Mouse (Mus musculus) liver, postnatal 0 days (tissue): ENCODE measurements around the gene Trim15. TPM values are rescaled to one million over a fixed set of nuclear protein-coding genes. Genes with fewer than 3 reads are reported as not detected.

ENCODE experiments used
- ATAC-seq: fragments of 200-750 bp; cut with Nextera tagmentation; 2 replicates; pipeline ENCODE4 v1.8.0; 2017; ENCODE audit warnings: mild to moderate bottlenecking, moderate library complexity
- DNase-seq: peaks from one replicate; pipeline ENCODE4 v3.0.0-alpha.2; 2016
- H3K27ac ChIP-seq: fragments of 300-500 bp; sonication (generic); 2 replicates; pipeline ENCODE4 v1.5.1; 2014; ENCODE audit warnings: antibody characterized with exemption, moderate library complexity, mild to moderate bottlenecking, low read depth
- H3K27me3 ChIP-seq: fragments of 300-500 bp; sonication (generic); 2 replicates; pipeline ENCODE4 v1.6.1; 2014; ENCODE audit warnings: low read length, control low read depth, mixed read lengths; ENCODE audit not compliant: insufficient read depth
- H3K36me3 ChIP-seq: fragments of 300-500 bp; sonication (generic); replicated peaks from 2 replicates; pipeline ENCODE4 v1.6.1; 2014; ENCODE audit warnings: mild to moderate bottlenecking, control low read depth, low read length, moderate library complexity, mixed read lengths; ENCODE audit not compliant: insufficient read depth
- H3K4me1 ChIP-seq: fragments of 300-500 bp; sonication (generic); 2 replicates; pipeline ENCODE4 v1.6.1; 2014; ENCODE audit warnings: antibody characterized with exemption, mild to moderate bottlenecking, control low read depth; ENCODE audit not compliant: insufficient read depth
- H3K4me2 ChIP-seq: fragments of 300-500 bp; sonication (generic); 2 replicates; pipeline ENCODE4 v1.6.1; 2014; ENCODE audit warnings: low read depth, mild to moderate bottlenecking, low read length, moderate library complexity, mixed read lengths
- H3K4me3 ChIP-seq: fragments of 300-500 bp; sonication (generic); 2 replicates; pipeline ENCODE4 v1.5.1; 2014; ENCODE audit warnings: low read depth, low read length
- H3K9ac ChIP-seq: fragments of 300-500 bp; sonication (generic); replicated peaks from 2 replicates; pipeline ENCODE4 v1.6.1; 2014; ENCODE audit warnings: mild to moderate bottlenecking, moderate library complexity
- H3K9me3 ChIP-seq: fragments of 300-500 bp; sonication (generic); 2 replicates; pipeline ENCODE4 v1.6.1; 2016; ENCODE audit warnings: mild to moderate bottlenecking, control low read depth, low read length, mixed read lengths
- CTCF ChIP-seq: sonication (generic); IDR thresholded peaks from 2 replicates; pipeline ENCODE4 v1.5.1; 2016; ENCODE audit warnings: antibody characterized with exemption, low read depth
- EP300 ChIP-seq: IDR thresholded peaks from 2 replicates; pipeline ENCODE4 v1.6.1; 2016; ENCODE audit warnings: antibody characterized with exemption, low read depth, mild to moderate bottlenecking
- WGBS: fragments of 180-500 bp; shearing (Covaris S2); extraction: QIAGEN DNeasy Blood & Tissue Kit; methylation state at CpG from one replicate; pipeline ENCODE4 v1.1.7; 2014; ENCODE audit not compliant: insufficient replicate concordance; 5-methylcytosine and 5-hydroxymethylcytosine counted together
- polyA plus RNA-seq: library from polyadenylated mRNA; unstranded; fragments of >200 nt; fragmentation: Nextera tagmentation; extraction: Ambion mirVana; gene quantifications from 2 replicates; pipeline ENCODE4 v1.2.1, GENCODE M21; 2015

The Trim15 gene
- polyA plus RNA-seq, 1 experiment from 2014 or later: 0.12 TPM

DNA sequence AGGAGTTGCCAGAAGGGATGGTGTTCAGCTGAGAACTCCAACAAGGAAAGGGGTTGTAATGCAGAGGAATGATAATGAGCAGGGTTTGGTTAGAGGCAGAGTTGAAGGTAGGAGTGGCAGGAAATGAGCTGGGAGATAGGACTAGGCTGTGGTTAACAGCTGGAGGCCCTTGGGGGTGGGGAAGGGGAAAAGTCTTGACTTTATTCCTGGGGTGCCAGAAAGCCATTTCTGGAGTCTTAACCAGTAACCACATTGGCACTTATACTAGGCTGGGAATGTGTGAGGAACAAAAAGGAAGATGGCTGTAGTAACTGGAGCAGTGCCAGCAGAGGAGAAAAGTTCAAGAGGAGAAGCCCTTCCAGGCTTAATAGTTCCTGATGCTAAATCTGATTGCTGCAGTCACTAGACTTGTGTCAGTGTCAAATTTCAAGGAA, 22.7 kb downstream of the Trim15 start:
- H3K4me1 ChIP-seq: peaks cover 30% of the 10 kb centered on the region
- DNase-seq (peak; percentile 17), ATAC-seq (peak; percentile 35; the same call in 1 of the 2 replicates)

DNA sequence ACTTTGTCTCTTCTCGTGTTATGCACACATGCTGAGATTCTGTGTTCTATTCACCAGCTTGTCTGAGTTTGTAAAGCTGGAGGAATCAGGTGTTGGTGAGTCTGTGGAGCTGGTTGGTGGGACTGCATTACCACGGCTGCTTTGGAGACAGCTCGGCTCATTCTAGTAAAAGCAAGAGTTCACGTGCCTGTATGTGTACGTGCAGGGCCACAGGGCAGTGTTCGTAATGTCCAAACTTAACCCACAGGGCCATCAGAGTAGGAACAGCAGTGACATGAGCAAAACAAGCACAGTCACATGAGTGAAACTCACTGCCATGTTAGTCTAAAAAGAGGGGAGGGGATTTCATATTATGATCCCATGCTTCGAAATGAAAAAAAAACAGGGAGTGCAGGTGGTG, 23.3 kb downstream of the Trim15 start:
- peak overlapping the region; percentile 31 for H3K27ac ChIP-seq
- no peaks in the 10 kb centered on the region; the same call in 1 of the 2 replicates for H3K36me3 ChIP-seq
- DNase-seq (peak; percentile 13), ATAC-seq (peak; percentile 78)
- TF ChIP-seq CTCF (no peak), EP300 (no peak)
- no peaks in the 10 kb centered on the region for H3K9me3 ChIP-seq
- H3K4me1 ChIP-seq: peaks cover 30% of the 10 kb centered on the region
- no peak overlapping the region for H3K9ac ChIP-seq
- 45% methylated on average over 7 of the region's 7 CpGs for WGBS
- H3K4me3 ChIP-seq: no peak overlapping the region
- H3K4me2 ChIP-seq: no peak overlapping the region
- H3K27me3 ChIP-seq: no peaks in the 10 kb centered on the region

More for the DNA sequence above, 22.7 kb downstream of the Trim15 start:
- Histone ChIP-seq H3K4me2 (no peak overlapping the region), H3K4me3 (no peak overlapping the region), H3K9me3 (no peaks in the 10 kb centered on the region), H3K36me3 (no peaks in the 10 kb centered on the region; the same call in 1 of the 2 replicates), H3K27ac (peak overlapping the region; percentile 31), H3K9ac (no peak overlapping the region), H3K27me3 (no peaks in the 10 kb centered on the region)
- no peak for TF ChIP-seq CTCF
- 0 out of 2 replicates have a peak, but pooled peaks have one; percentile 15 for TF ChIP-seq EP300

DNA sequence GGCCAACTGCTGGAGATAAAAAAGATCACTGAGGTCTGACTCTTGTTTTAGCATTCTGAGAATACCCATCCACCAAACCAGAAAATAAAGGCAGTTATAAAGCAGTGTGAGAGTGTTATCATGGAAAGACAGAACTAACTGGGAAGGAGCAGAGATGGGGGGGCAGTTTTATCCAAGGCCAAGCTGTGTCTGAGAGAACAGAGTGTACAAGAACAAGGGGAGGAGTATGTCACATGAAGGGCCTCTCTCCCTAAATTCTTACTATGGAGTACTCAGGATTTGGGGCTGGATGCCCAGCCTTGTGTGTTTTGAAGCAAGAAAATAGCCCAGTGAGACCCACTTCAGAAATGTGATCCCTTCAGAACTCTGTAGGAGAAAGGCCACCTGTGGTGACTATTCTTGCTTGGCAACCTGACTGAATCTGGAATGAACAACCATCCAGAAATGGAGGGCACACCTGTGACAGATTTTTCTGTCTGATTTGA, 26.0 kb downstream of the Trim15 start:
- DNase-seq: no peak

DNA sequence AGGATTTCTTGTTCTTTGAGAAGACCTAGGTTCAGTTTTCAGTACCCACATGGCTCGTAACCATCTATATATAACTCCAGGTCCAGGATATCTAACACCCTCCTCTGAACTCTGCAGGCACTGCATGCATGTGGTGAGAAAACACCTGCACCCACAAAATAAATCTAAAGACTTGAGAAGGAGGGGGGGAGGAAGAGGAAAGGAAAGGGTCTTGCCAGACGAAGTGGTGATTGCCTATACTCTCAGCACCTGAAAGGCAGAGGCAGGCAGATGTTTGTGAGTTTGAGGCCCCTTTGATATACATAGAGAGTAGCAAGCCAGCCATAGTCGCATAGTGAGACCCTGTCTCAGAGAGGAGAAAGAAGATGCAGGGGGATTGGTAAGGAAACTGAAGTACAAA, 27.1 kb downstream of the Trim15 start:
- no peak overlapping the region for H3K4me3 ChIP-seq
- H3K4me1 ChIP-seq: peaks cover 39% of the 10 kb centered on the region
- ATAC-seq (no peak), DNase-seq (no peak)
- no peak overlapping the region for H3K4me2 ChIP-seq
- H3K27ac ChIP-seq: no peak overlapping the region
- H3K27me3 ChIP-seq: no peaks in the 10 kb centered on the region
- H3K9me3 ChIP-seq: no peaks in the 10 kb centered on the region; the same call in 1 of the 2 replicates
- no peak for TF ChIP-seq EP300
- H3K9ac ChIP-seq: no peak overlapping the region
- 68% methylated on average over 3 of the region's 3 CpGs for WGBS
- no peaks in the 10 kb centered on the region for H3K36me3 ChIP-seq

More for the DNA sequence above, 26.0 kb downstream of the Trim15 start:
- H3K27ac ChIP-seq: no peak overlapping the region
- TF ChIP-seq CTCF (no peak), EP300 (peak; percentile 13; the same call in 1 of the 2 replicates)
- H3K27me3 ChIP-seq: no peaks in the 10 kb centered on the region
- H3K4me2 ChIP-seq: no peak overlapping the region
- H3K4me1 ChIP-seq: peaks cover 40% of the 10 kb centered on the region
- H3K36me3 ChIP-seq: no peaks in the 10 kb centered on the region
- no peak for ATAC-seq
- no peak overlapping the region for H3K4me3 ChIP-seq
- H3K9me3 ChIP-seq: no peaks in the 10 kb centered on the region
- H3K9ac ChIP-seq: no peak overlapping the region

DNA sequence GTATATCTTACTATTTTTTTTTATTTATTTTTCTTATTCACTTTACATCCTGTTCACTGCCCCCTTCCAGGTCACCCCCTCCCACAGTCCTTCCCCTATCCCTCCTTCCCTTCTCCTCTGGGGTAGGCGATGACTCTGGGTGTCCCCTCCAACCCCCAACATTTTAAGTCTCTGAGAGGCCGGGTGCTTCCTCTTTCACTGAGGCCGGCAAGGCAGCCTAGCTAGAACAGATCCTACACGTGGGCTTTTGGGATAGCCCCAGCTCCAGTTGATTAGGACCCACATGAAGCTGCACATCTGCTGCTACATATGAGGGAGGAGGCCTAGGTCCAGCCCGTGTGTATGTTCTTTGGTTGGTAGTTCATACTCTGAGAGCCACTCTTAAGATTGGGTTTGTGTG, 28.0 kb downstream of the Trim15 start:
- DNase-seq: peak; percentile 10
- H3K27ac ChIP-seq: no peak overlapping the region
- no peaks in the 10 kb centered on the region for H3K27me3 ChIP-seq
- ATAC-seq: no peak
- 38% methylated on average over 5 of the region's 5 CpGs for WGBS
- H3K9me3 ChIP-seq: no peaks in the 10 kb centered on the region; the same call in 1 of the 2 replicates
- H3K4me3 ChIP-seq: no peak overlapping the region
- no peak for TF ChIP-seq CTCF
- TF ChIP-seq EP300: no peak
- H3K4me1 ChIP-seq: peaks cover 30% of the 10 kb centered on the region
- no peak overlapping the region for H3K4me2 ChIP-seq
- H3K36me3 ChIP-seq: no peaks in the 10 kb centered on the region
- no peak overlapping the region for H3K9ac ChIP-seq

DNA sequence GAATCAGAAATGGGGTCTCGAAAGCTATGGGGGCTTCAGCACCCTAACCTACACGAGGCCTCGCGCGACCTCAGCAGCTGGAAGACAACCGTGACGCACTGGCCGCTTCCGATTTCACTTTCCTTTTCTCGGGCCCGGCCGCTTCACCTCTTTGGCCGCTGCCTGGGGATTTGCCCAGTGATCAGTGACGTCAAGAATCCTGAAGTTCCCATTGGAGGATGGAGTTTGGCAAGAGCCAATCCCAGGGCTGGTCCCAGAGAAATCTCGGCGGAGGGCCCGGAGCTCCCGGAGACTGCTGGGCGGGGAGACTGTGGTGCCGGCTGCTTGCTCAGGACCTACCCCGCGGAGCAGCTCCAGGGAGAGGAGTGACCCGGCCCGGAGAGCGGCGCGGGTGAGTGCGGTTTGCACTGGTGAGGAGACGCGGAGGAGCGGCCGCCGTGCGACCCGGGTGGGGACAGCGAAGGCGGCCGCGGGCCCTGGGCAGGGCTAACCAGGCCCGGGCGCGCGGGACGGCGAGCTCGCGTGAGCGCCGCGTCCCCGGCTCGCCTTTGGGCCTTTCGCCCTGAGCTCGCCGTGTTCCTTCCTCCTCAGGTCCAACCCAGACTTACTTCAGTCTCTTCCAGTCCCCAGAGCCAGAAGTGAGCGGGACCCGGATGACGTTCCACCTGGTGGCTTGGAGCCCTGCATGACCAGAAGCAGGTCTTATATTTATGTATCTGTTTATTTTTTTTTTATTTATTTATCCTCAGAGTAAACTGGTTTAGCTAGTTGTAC, 29.9 kb downstream of the Trim15 start, which contains the start of gene Trim26:
TSS of gene Trim26 (plus strand) at position 261 of the 774 bp plus-strand sequence.
- no peaks in the 10 kb centered on the region; the same call in 1 of the 2 replicates for H3K9me3 ChIP-seq
- TF ChIP-seq CTCF (no peak), EP300 (peak; percentile 31; the same call in 1 of the 2 replicates)
- H3K27ac ChIP-seq: peak within 1 kb of the TSS; percentile 85
- peak; percentile 95 for ATAC-seq
- H3K9ac ChIP-seq: peak within 1 kb of the TSS; percentile 73
- under 1% methylated on average over 57 of the region's 58 CpGs for WGBS
- peak within 1 kb of the TSS; percentile 66 for H3K4me3 ChIP-seq
- peaks cover 20% of the 10 kb centered on the region for H3K4me1 ChIP-seq
- peak; percentile 97 for DNase-seq
- no peaks in the 10 kb centered on the region for H3K27me3 ChIP-seq
- H3K36me3 ChIP-seq: no peaks in the 10 kb centered on the region
- H3K4me2 ChIP-seq: peak within 1 kb of the TSS; percentile 94
